Mouse (Mus musculus): ENCODE results near the gene 4931428L18Rik. TPM values are rescaled to one million over a fixed set of nuclear protein-coding genes. Genes with fewer than 3 reads are reported as not detected.
"Not testable (repeated sequence)": the region's sequence is repeated elsewhere in the genome, so short reads cannot be mapped to it uniquely, and the experiment has no call there.

The 4931428L18Rik gene
- polyA plus RNA-seq, 1 experiment from 2014 or later: 0.25 TPM

- Histone ChIP-seq H3K9me3 (replicated peaks; ENCODE audit: control insufficient read depth, low read length) (no peaks in the 10 kb centered on the region), H3K27me3 (ENCODE audit: control insufficient read depth, insufficient read depth, low read length) (no peaks in the 10 kb centered on the region), H3K36me3 (ENCODE audit: control insufficient read depth, insufficient read depth, low read length) (no peaks in the 10 kb centered on the region), H3K4me1 (ENCODE audit: control insufficient read depth, insufficient read depth, low read length) (0 out of 2 replicates have a peak, but pooled peaks cover 5% of the 10 kb centered on the region), H3K4me2 (ENCODE audit: low read depth, low read length) (no peak overlapping the region), H3K9ac (ENCODE audit: low read length) (no peak overlapping the region), H3K4me3 (replicated peaks; ENCODE audit: low read length) (no peak overlapping the region), H3K27ac (ENCODE audit: low read length) (no peak overlapping the region)
- no peak for ATAC-seq (ENCODE audit: insufficient read depth, low FRiP score)
- WGBS: 57% methylated on average over 2 of the region's 2 CpGs
These were observed 207.2 kb downstream of the 4931428L18Rik start for GRCm38 (mm10) chr1:31015261-31015660.

- H3K4me1 ChIP-seq (ENCODE audit: control insufficient read depth, insufficient read depth, low read length); H3K36me3 ChIP-seq (ENCODE audit: control insufficient read depth, insufficient read depth, low read length); ATAC-seq (ENCODE audit: insufficient read depth, low FRiP score); H3K9me3 ChIP-seq (replicated peaks; ENCODE audit: control insufficient read depth, low read length); H3K4me3 ChIP-seq (replicated peaks; ENCODE audit: low read length); H3K4me2 ChIP-seq (ENCODE audit: low read depth, low read length); H3K9ac ChIP-seq (ENCODE audit: low read length); H3K27ac ChIP-seq (ENCODE audit: low read length); H3K27me3 ChIP-seq (ENCODE audit: control insufficient read depth, insufficient read depth, low read length): not testable (repeated sequence)
- WGBS: 93% methylated on average over 5 of the region's 6 CpGs
These were observed 244.6 kb downstream of the 4931428L18Rik start, which contains the start of gene AC153137.1 for GRCm38 (mm10) chr1:30977868-30978267. Gene AC153137.1, minus strand, starts transcription at chr1:30977968.

- H3K9me3 ChIP-seq (replicated peaks; ENCODE audit: control insufficient read depth, low read length); H3K4me3 ChIP-seq (replicated peaks; ENCODE audit: low read length); H3K27me3 ChIP-seq (ENCODE audit: control insufficient read depth, insufficient read depth, low read length); H3K36me3 ChIP-seq (ENCODE audit: control insufficient read depth, insufficient read depth, low read length); H3K4me1 ChIP-seq (ENCODE audit: control insufficient read depth, insufficient read depth, low read length); H3K4me2 ChIP-seq (ENCODE audit: low read depth, low read length); H3K27ac ChIP-seq (ENCODE audit: low read length); H3K9ac ChIP-seq (ENCODE audit: low read length); ATAC-seq (ENCODE audit: insufficient read depth, low FRiP score): not testable (repeated sequence)
- WGBS: 80% methylated on average over 7 of the region's 7 CpGs
These were observed 245.2 kb downstream of the 4931428L18Rik start for GRCm38 (mm10) chr1:30977239-30977638.

DNA sequence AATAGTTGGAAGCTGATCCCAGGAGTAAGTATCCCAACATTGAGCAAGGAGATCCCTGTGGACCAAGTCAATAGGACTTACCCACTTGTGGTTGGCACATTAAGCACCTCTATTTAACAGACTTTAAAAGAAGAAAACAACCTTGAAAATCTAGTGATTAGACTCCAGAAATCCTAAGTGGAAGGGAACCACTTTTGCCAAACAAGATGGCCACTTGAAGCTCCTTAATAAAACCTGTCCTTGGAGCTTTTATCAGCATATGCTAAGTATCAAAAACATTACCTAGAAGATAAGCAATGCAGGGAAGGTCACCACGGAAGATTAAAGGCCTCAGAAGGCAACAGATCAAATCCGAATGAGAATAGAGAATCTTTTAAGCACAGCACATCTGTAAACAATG, 270.7 kb downstream of the 4931428L18Rik start:
- H3K36me3 ChIP-seq (ENCODE audit: control insufficient read depth, insufficient read depth, low read length): no peaks in the 10 kb centered on the region
- no peak overlapping the region for H3K27ac ChIP-seq (ENCODE audit: low read length)
- 57% methylated on average over 2 of the region's 2 CpGs for WGBS
- ATAC-seq (ENCODE audit: insufficient read depth, low FRiP score): no peak
- no peak overlapping the region for H3K4me2 ChIP-seq (ENCODE audit: low read depth, low read length)
- no peak overlapping the region for H3K9ac ChIP-seq (ENCODE audit: low read length)
- H3K9me3 ChIP-seq (replicated peaks; ENCODE audit: control insufficient read depth, low read length): no peaks in the 10 kb centered on the region
- no peaks in the 10 kb centered on the region for H3K27me3 ChIP-seq (ENCODE audit: control insufficient read depth, insufficient read depth, low read length)
- H3K4me1 ChIP-seq (ENCODE audit: control insufficient read depth, insufficient read depth, low read length): no peaks in the 10 kb centered on the region; the same call in 1 of the 2 replicates
- no peak overlapping the region for H3K4me3 ChIP-seq (replicated peaks; ENCODE audit: low read length)

GRCm38 (mm10) chr1:30950456-30950835, 272.0 kb downstream of the 4931428L18Rik start:
- Histone ChIP-seq H3K4me1 (ENCODE audit: control insufficient read depth, insufficient read depth, low read length) (no peaks in the 10 kb centered on the region; the same call in 1 of the 2 replicates), H3K4me3 (replicated peaks; ENCODE audit: low read length) (peak overlapping the region; percentile 91), H3K27me3 (ENCODE audit: control insufficient read depth, insufficient read depth, low read length) (no peaks in the 10 kb centered on the region), H3K36me3 (ENCODE audit: control insufficient read depth, insufficient read depth, low read length) (no peaks in the 10 kb centered on the region), H3K9ac (ENCODE audit: low read length) (peak overlapping the region; percentile 81), H3K4me2 (ENCODE audit: low read depth, low read length) (peak overlapping the region; percentile 51), H3K9me3 (replicated peaks; ENCODE audit: control insufficient read depth, low read length) (no peaks in the 10 kb centered on the region), H3K27ac (ENCODE audit: low read length) (peak overlapping the region; percentile 99)
- no peak for ATAC-seq (ENCODE audit: insufficient read depth, low FRiP score)
- WGBS: 22% methylated on average over 5 of the region's 5 CpGs

GRCm38 (mm10) chr1:30949710-30950455, 272.6 kb downstream of the 4931428L18Rik start:
- peak overlapping the region; percentile 98 for H3K9ac ChIP-seq (ENCODE audit: low read length)
- H3K27ac ChIP-seq (ENCODE audit: low read length): peak overlapping the region; percentile 99
- no peaks in the 10 kb centered on the region; the same call in 1 of the 2 replicates for H3K4me1 ChIP-seq (ENCODE audit: control insufficient read depth, insufficient read depth, low read length)
- peak overlapping the region; percentile 91 for H3K4me3 ChIP-seq (replicated peaks; ENCODE audit: low read length)
- H3K36me3 ChIP-seq (ENCODE audit: control insufficient read depth, insufficient read depth, low read length): peaks cover 4% of the 10 kb centered on the region; the same call in 1 of the 2 replicates
- under 1% methylated on average over 61 of the region's 66 CpGs for WGBS
- peak; percentile 99 for ATAC-seq (ENCODE audit: insufficient read depth, low FRiP score)
- no peaks in the 10 kb centered on the region for H3K9me3 ChIP-seq (replicated peaks; ENCODE audit: control insufficient read depth, low read length)
- H3K27me3 ChIP-seq (ENCODE audit: control insufficient read depth, insufficient read depth, low read length): no peaks in the 10 kb centered on the region
- H3K4me2 ChIP-seq (ENCODE audit: low read depth, low read length): peak overlapping the region; percentile 51

GRCm38 (mm10) chr1:30948950-30949639, 273.4 kb downstream of the 4931428L18Rik start:
- peak; percentile 44 for ATAC-seq (ENCODE audit: insufficient read depth, low FRiP score)
- no peaks in the 10 kb centered on the region for H3K27me3 ChIP-seq (ENCODE audit: control insufficient read depth, insufficient read depth, low read length)
- under 1% methylated on average over 78 of the region's 85 CpGs for WGBS

DNA sequence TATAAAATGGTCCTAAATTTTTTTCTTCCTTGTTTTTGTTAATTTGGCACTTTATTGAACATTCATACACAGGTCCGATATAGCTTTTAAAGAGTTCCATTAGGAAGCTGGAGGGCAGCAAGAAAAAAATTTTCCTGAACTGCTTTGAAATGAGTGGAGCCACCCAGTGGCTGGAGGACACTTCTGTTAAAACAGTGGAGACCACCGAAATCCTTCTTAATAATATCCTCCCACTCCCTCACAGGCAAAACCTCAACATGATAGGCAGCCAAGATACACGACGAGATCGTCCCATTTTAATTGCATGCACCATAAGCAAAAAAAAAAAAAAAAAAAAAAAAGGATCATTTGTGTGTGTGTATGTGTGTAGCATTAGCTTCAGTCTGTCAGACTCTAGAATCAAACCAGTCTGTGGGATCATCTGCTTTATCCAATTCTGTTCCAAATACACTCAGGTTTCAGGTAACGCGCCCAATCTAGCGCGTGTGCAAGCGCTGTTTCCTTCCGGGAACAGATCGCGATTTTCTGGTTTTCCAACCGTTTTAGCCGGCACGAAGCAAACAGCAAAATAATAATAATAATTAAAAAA, 274.0 kb downstream of the 4931428L18Rik start:
- H3K27me3 ChIP-seq (ENCODE audit: control insufficient read depth, insufficient read depth, low read length): no peaks in the 10 kb centered on the region
- H3K27ac ChIP-seq (ENCODE audit: low read length): peak overlapping the region; percentile 97
- H3K36me3 ChIP-seq (ENCODE audit: control insufficient read depth, insufficient read depth, low read length): peaks cover 14% of the 10 kb centered on the region; the same call in 1 of the 2 replicates
- H3K4me2 ChIP-seq (ENCODE audit: low read depth, low read length): peak overlapping the region; percentile 60
- under 1% methylated on average over 16 of the region's 16 CpGs for WGBS
- H3K9me3 ChIP-seq (replicated peaks; ENCODE audit: control insufficient read depth, low read length): no peaks in the 10 kb centered on the region
- no peaks in the 10 kb centered on the region; the same call in 1 of the 2 replicates for H3K4me1 ChIP-seq (ENCODE audit: control insufficient read depth, insufficient read depth, low read length)
- ATAC-seq (ENCODE audit: insufficient read depth, low FRiP score): no peak
- peak overlapping the region; percentile 98 for H3K9ac ChIP-seq (ENCODE audit: low read length)
- peak overlapping the region; percentile 91 for H3K4me3 ChIP-seq (replicated peaks; ENCODE audit: low read length)

More at GRCm38 (mm10) chr1:30948950-30949639, 273.4 kb downstream of the 4931428L18Rik start:
- Histone ChIP-seq H3K4me1 (ENCODE audit: control insufficient read depth, insufficient read depth, low read length) (no peaks in the 10 kb centered on the region; the same call in 1 of the 2 replicates), H3K27ac (ENCODE audit: low read length) (peak overlapping the region; percentile 97), H3K36me3 (ENCODE audit: control insufficient read depth, insufficient read depth, low read length) (peaks cover 12% of the 10 kb centered on the region; the same call in 1 of the 2 replicates), H3K4me3 (replicated peaks; ENCODE audit: low read length) (peak overlapping the region; percentile 91), H3K9ac (ENCODE audit: low read length) (peak overlapping the region; percentile 98), H3K4me2 (ENCODE audit: low read depth, low read length) (peak overlapping the region; percentile 60), H3K9me3 (replicated peaks; ENCODE audit: control insufficient read depth, low read length) (no peaks in the 10 kb centered on the region)

Measured in stomach, embryonic 16.5 days (tissue).